Mouse (Mus musculus): ENCODE data around the gene Hist3h2a.

Gene Hist3h2a

DNA sequence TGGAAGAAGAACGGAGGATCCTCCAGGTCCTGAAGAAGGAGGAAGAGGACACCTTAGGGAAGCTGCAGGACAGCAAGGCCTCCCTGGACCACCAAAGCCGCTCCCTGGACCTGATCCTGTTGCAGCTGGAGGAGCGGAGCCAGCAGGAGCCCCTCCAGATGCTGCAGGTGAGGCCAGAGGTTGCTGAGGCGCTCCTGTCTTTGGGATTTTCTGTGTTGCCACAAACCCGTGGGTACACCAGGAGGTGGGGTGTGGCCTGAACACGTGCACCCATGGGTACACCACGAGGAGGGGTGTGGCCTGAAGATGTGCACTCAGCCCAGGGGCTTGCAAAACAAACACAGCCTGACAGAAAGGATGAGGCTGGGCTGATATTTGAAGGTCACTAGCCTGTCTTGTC lies 14.1 kb downstream of the Hist3h2a start:
- no peak for DNase-seq (ENCODE audit: low read depth, low spot score)

DNA sequence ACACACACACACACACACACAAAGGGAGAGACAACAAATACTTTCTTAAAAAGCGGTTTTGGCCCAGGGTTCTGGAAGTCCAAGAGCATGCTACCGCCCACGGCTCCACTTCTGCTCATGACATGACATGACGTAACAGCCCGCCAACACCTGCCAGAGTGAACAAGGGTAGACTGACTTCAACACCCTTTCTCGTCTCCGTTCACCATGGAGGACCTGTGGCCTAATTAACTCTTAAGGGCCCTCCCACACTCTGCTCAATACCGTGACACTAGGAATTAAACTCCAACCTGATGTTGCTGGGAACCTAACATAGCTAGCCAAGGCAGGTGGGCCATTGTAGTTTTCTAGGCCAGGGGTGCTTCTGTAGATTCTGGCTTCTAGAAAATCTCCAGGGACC lies 14.5 kb downstream of the Hist3h2a start:
- no peak for DNase-seq (ENCODE audit: low read depth, low spot score)

DNA sequence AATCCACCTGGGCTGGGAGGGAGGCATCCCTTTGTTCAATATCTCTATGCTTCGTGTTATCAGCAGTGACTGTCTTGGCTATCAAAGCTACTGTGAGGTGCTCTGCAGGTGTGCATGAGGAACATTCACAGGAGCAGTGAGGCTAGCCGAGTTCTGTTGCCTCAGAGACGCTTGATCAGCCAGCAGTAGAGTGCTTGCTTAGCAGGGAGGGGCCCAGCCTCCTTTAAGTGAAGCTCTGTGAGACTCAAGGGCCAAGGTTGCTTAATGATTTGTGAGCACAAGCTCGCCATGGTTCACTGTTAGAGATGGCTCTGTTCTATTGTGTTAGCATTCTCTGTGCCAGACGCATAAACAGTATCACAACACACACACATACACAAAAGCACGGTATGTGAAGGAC lies 15.2 kb downstream of the Hist3h2a start:
- no peak for DNase-seq (ENCODE audit: low read depth, low spot score)

DNA sequence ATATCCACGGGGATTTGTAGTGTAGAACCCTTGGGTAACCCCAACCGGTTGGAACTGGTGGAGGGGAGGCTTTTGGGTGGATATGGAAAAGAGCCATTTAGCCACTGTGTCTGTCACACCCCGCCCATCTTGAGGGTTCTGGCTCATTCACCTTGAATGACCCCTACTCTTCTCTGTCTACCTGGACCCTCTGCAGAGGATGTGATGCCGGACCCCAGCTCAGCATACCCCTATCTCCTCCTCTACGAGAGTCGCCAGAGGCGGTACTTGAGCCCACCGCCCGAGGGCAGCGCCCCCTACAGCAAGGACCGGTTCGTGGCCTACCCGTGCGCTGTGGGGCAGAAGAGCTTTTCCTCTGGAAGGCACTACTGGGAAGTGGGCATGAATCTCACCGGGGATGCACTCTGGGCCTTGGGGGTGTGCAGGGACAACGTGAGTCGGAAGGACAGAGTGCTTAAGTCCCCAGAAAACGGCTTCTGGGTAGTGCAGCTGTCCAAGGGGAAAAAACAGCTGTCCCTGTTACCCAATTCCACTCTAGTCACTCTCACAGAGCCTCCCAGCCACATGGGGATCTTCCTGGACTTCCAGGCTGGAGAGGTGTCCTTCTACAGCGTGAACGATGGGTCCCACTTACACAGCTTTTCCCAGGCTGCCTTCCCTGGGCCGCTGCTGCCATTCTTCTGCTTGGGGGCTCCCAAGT lies 16.5 kb downstream of the Hist3h2a start:
- DNase-seq (ENCODE audit: low read depth, low spot score), result no peak

DNA sequence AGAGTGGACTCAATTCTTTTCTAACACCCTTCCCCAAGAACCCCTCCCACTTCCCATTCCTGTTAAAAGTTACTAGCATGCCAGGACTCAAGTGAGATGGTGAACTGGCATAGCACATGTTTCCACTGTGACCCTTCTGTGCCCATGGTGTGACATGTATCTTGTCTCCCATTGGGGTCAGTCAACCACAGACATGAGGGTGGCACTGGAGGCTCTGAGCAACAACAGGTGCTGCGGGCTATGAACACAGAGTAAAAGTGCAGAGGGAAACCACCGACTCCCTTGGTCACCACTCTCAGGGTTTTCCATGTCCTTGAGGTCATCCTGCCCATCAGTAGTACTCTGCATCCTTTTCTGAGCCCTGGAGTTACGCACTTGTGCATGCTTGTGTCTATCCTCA lies 17.3 kb downstream of the Hist3h2a start:
- DNase-seq (ENCODE audit: low read depth, low spot score), result no peak

DNA sequence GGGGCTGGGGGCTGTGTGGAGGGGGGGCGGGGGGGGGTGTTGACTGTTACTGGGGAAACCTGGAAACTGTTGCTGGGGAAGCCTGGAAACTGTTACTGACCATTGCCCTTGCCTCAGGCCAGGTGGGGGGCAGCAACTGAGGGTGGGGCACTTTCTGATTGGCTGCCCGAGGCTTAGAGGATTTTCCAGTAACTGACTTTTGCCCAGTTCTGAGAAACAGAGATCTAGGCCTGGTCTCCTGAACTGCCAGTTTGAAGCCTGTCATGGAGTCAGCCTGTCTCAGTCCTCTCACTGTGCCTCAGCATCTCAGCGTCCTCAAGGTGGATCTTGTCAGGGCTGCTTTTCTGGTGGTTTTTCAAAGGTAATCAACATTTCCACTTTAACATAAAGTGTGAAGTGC lies 19.9 kb downstream of the Hist3h2a start:
- no peak for DNase-seq (ENCODE audit: low read depth, low spot score)

DNA sequence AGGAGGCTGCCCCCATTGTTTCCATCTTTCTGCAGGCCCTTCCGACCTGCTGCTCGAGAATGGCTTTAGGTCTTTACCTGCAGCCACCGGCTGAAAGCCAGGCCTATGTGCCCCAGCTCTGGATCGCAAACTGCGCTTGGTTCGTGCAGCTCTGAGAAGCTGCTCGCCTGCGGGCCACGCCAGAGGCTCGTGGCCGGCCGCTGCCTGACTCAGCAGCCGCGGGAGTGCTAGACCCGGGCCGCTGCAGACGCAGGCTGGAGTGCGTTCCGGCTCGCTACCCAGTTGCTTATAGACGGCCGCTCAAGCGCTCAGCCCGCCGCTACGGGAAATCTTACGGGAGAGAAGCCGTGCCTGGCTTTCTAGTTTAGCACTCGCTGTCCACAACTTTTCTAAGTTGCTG lies 22.7 kb downstream of the Hist3h2a start:
- DNase-seq (ENCODE audit: low read depth, low spot score), result no peak

DNA sequence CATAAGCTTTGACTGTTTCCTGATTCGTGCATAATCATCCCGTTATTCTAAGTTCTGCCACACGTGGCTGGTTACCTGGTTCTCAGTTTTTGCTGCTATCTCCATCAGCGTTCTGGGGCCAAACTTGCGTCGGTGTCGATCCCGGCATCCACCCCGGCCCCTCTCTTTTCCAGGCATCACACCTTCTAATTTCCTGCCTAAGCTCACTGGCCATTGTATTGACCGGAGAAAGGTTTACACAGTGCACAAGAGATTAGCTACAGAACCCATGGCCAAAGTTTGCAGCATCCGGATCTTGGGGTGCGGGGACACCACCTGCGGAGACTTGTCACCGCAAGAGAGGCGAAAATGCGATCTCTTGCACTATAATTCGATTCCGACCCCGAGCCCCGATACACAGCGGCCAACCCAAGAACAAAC lies 23.1 kb downstream of the Hist3h2a start:
- DNase-seq (ENCODE audit: low read depth, low spot score), result no peak

DNA sequence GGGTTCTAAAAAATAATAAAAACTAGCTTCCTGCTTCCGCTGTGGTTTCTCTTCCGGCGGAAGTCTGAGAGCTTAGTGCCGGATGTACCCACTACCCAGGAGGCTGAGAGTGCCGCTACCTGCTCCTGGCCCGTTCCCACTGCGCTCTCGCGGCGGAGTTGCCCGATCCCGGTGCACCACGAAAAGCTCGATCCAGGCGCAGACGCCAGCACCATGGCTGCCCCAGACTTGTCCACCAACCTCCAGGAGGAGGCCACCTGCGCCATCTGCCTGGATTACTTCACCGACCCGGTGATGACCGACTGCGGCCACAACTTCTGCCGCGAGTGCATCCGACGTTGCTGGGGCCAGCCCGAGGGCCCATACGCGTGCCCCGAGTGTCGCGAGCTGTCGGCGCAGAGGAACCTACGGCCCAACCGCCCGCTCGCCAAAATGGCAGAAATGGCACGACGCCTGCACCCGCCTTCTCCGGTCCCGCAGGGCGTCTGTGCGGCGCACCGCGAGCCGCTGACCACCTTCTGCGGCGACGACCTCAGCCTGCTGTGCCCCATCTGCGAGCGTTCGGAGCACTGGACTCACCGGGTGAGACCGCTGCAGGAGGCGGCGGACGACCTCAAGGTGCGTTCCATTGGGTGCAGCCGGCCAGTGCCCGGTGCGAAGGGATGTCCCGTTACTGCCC lies 23.7 kb downstream of the Hist3h2a start, which contains the start of gene Trim11:
Gene Trim11, plus strand, starts transcription at position 67 of the 679 bp plus-strand sequence.
- no peak for DNase-seq (ENCODE audit: low read depth, low spot score)

DNA sequence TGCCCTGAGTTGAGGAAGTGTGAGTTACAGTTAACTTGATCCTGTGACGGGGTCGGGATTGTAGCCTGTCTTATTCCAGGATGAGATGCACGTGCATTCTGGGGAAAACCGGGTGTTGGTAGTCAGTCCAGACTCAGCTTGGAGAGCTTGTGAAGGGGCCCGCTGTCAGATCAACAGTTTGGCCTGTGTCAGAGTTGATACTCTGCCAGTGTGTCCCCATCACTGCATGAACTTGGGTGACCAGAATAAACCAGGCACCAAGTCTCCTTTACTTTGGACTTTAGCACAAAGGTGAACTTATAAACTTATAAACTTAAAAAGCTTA lies 24.2 kb downstream of the Hist3h2a start:
- no peak for DNase-seq (ENCODE audit: low read depth, low spot score)

DNA sequence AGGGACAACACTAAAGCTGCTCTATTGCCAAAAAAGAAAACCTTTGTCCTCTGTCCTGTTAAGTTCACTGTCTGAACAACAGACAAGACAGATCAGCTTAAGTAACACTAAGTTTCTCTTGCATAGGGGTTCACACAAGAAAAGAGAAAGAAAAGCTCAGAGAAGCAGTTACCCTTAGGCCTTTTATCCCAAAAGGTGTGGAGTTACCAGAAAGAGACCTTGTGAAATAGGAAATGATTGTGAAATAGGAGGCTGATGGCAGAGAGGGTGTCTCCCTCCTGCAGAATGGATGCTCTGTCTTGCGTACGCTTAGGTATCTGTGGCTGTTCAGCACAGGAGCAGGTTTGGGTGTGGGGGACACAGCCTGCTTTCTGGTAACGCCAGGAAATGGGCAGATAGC lies 24.7 kb downstream of the Hist3h2a start:
- no peak for DNase-seq (ENCODE audit: low read depth, low spot score)

DNA sequence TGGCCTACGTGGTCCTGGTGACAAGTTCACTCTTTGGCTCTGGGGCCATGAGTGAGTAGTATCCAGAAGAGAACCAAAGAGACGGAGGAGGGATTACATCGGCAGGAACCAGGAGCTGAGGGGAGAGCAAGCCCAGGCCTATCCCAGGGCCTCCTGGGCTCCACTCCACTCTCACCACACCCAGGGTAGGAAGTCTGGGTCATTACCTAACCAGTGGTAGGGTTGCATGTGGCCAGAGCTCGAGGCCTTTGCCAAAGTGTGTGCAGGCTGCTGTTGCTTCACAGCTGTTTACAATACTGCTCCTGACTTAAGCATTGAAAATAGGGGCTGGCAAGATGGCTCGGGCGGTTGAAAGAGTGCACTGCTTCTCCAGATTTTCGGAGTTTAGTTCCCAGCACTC lies 25.2 kb downstream of the Hist3h2a start:
- no peak for DNase-seq (ENCODE audit: low read depth, low spot score)

DNA sequence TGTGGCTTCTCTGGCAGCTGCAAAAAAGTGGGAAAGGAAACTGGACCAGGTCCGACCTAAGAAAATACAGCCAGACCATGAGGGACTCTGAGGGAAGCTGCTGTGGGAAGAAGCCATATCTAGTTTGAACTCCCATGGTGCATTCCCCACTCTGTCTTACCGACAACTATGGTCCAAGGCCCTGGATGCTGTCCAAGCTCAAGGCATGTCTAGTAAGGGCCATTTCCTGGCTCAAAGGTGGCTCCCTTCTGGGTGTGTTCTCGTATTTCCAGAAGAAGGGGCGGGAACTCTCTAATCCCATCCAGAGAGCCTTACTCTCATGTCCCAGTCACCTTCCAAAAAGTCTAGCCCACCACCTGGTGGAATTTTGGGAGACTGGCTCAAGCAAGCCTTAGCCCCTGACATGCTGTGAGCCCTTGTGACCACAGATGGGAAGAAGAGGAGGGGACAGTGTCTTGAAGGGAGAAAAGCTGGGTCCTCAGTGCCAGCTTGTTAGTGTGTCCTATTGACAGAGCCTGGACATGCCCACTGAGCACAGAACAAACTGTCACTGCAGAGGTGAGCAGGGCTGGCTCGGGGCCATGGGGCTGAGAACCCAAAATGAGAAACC lies 26.0 kb downstream of the Hist3h2a start:
- DNase-seq (ENCODE audit: low read depth, low spot score), result no peak

DNA sequence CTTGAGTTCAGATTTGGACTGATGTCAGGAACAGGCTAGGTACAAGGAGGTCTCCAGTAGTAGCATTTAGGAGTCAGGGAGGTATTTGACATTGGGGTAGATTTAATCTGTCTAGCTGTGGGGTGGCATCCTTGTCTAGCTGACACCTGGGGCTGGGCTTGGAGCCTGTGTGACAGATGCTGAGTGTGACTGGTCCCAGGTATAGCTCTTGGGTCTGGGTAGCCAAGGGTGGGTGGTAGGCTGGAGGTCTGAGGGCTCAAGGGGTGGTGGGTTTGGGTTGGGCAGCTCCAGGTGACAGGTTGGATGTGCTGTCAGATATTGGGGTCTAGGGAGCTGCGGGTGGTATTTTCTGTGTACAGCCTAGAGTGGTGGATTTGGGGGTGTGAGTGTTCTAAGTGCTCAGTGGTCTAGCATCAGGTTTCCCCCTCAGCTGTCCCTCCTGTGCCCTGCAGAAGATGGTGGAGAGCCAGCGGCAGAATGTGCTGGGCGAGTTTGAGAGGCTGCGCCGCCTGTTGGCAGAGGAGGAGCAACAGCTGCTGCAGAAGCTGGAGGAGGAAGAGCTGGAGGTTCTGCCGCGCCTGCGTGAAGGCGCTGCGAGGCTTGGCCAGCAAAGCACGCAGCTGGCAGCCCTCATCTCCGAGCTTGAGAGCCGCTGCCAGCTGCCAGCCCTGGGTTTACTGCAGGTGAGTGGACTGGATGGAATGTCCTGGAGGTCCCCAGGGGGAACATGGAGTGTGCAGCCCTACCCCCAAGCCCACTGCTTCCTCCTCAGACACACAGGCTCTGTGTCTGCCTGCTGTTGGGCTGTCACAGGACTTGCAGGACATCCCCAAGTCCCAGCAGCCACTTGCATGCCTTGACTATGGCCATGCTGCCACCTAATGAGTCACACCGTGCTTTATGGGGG lies 27.3 kb downstream of the Hist3h2a start:
- DNase-seq (ENCODE audit: low read depth, low spot score), result no peak

DNA sequence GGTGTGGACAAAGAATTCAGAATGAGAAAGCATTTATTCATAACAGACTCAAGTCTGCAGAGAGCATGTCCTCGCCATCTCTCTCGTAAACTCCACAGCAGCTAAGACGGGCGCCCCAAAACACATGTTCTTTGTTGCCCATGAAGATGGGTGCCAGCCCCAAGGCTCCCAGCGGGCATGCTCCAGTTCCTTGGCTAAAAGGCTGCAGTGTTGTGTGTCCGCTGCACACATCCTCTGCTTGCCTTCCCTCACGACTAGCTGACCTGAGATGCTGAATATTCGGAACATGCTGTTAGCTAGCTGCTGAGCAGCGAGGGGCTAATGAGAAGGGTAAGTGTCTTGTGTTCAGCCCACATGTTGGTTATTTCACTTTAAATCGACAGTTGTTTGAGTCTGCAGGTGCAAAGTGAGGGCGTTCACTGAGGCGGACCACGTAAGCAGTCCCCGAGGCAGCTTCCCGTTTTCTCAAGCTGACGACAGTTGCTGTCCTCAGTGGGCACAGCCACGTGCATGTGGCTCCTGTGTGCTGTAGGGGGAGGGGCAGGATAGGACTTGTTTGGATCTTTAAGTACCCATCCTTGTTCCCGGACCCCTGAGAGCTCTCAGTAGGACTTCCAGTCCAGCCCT lies 28.1 kb downstream of the Hist3h2a start:
- no peak for DNase-seq (ENCODE audit: low read depth, low spot score)

DNA sequence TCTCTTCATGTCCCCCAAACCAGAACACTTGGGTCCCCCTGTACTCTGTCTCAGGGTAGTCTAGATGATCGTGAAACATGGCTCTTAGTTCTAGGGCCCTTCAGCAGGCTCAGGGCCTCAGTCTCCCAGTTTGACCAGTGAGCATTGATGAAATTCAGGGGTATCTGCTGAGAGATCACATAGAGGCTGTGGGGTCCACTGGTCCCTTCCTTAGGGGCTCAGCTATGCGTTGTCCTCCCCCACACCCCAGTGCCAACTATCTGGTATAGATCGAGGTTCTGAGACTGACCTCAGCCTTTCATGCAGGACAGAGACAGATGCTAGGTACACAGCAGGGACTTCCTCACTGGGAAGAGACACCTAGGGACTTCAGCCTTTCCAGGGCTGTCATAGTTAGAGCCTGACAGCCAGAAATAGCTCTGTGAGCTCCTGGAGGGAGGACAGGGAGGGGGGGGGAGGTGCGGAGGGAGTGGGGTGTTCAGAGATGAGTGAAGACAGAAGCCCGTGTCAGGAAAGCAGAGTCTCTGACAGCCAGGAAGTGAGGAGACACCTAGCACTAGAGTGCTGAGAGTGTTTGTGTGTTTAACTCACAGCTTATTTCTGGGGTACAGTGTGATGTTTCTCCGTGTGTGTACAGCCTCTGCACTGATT lies 29.3 kb downstream of the Hist3h2a start:
- DNase-seq (ENCODE audit: low read depth, low spot score), result no peak

DNA sequence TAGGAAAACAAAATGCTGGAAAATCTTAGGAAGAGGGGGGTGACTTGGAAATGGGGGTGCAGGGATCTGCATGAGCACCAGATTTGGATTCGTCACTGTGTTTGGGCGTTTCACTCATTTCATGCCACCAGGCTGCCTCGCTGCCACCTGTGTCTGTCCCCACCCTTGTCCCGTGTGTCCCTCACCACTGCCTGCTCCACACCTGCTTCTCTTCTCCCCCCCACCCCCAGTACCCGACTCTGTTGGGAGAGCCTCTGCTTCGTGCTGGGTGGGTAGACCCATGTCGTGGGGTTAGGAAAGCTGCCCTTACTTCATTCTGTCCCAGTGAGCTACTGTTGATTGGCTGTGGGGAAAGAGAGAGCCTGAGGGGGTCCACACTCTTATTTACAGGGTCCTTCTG lies 30.2 kb downstream of the Hist3h2a start:
- no peak for DNase-seq (ENCODE audit: low read depth, low spot score)

DNA sequence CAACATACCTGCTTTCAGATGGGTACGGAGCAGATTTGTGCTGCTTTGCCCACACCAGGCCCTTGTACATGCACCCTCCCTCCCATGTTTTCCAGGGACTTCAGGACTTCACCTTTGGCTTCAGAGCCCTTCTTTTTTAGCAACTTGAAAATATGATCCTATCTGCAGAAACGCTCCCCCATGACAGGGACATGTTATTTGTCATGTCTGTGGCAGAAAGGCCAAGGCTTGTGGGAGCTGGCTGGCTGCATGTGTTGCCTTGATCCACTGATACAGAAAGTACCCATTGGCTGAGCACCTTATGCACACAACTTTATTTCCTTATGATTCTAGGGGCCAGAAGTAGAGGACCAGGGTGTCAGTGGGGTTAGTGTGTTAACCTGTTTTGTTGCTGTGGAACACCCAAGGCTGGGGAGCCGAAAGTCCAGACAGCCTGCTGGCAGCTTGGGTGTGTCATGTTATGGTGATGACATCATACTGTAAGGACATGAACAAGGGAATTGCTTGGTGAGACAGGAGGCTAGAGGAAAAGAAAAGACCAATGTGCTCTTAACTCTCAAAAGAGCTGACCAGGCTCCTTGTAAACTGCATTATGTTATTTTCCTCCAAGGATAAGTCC lies 30.9 kb downstream of the Hist3h2a start:
- DNase-seq (ENCODE audit: low read depth, low spot score), result no peak

DNA sequence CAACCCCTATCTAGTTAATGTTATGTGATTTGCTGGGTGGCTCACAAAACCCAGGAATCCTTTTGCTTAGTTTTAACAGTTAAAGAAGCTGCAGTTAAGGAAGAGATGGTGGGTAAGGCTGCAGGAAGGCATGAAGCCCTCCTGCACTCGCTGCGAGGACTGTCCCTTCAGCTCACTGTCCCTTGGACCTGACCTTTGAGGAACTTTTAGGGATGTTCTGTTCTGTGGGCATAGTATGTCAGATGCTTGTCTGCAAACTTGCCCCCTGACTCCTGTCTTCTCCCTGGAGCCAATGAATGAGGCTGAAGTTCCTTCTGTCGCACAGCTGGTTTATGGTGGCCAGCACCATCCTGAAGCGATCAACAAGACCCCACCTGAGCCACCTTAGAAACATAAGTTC lies 34.7 kb downstream of the Hist3h2a start:
- DNase-seq (ENCODE audit: low read depth, low spot score), result no peak

DNA sequence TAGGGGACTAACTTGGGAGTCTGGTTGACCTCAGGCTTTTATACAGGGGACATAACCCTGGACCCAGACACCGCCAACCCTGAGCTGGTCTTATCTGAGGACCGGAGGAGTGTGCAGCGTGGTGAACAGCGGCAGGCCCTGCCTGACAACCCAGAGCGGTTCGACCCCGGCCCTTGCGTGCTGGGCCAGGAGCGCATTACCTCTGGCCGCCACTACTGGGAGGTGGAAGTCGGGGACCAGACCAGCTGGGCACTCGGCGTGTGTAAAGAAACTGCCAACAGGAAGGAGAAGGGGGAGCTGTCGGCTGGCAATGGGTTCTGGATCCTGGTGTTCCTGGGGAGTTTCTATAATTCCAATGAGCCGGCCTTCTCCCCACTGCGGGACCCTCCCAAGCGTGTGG lies 35.7 kb downstream of the Hist3h2a start:
- DNase-seq (ENCODE audit: low read depth, low spot score), result no peak

DNA sequence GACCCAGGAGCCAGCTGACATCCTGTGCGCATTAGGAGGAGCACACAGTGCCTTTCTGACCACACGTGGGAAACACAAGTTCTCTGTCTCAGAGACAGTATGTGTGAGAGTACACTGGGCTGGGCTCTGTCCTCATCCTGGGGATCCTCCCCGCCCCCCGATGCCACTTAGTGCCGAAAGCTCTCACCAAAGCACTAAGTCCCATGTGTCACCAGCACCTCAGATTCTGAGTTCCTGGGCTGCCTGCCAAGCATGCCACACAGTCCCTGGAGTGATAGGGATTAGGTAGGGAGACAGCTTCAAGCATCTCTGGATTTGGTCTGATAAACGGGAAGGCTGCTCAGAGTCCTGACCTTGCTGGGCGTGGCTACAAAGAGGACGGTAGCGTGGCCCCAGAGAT lies 36.3 kb downstream of the Hist3h2a start:
- no peak for DNase-seq (ENCODE audit: low read depth, low spot score)

Data from embryo, embryonic 11.5 days (tissue).